Mouse (Mus musculus): Measurements from ENCODE around the gene Nbea. TPM values are rescaled to one million over a fixed set of nuclear protein-coding genes. Genes with fewer than 3 reads are reported as not detected.
A peak's percentile ranks its signal among the peaks of the same experiment; 100 is the strongest.

Nbea gene
- polyA plus RNA-seq (2012; rRNA removed): 7.7 and 8.2 TPM in 2 replicates

DNA sequence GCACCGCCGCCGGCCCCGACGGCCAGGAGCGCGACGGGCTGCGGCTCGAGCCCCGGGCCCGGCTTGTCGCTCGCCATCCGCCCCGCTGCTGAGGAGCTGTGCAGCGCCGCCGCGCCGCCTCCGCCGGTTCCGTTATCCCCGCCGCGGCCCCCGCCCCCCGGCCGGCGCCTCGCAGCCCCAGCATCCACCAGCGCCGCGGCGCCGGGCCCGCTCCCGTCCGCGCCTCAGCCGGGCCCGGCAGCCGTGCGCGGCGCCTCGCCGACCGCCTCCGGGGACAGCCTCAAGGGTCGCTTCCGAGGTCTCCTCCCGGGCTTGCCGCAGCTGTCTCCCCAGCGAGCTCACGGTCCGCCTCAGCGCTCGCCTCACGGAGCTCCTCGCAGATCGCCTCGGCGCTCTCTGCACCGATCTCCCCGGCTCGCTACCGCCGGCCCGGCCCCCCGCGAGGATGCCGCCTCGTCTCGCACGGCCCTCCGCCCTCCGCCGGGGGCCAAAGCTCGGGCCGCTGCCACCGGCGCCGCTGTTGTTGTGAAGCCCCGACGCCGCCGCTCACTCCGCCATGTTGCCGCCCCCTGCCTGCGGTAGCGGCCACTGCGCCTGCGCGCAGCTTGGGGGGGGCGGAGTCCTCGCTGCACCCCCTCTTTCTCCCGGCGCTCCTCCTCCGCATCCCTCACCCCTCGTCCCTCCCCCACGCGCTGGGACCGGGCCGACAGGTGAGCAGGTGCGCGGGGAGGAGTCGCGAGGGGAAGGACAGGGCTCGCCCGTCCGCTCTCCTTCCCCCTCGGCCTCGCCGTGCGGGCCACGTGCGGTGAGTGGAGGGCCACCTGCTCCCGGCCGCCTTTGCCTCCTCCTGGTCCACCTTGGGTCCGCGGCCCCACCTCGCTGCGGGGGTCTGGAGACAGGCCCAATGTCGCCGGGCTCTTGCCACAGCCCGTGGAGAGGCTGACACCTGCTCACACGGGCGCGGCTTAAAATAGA is at the start of gene Nbea:
TSS of gene Nbea (minus strand) at position 543 of the 975 bp plus-strand sequence.
- Histone ChIP-seq H3K4me1 (ENCODE audit: control insufficient read depth, insufficient read depth, low read length) (peaks cover 4% of the 10 kb centered on the region; the same call in 1 of the 2 replicates), H3K36me3 (ENCODE audit: control insufficient read depth, insufficient read depth, low read length) (no peaks in the 10 kb centered on the region), H3K27me3 (replicated peaks; ENCODE audit: control insufficient read depth, insufficient read depth, low read length) (no peaks in the 10 kb centered on the region), H3K27ac (ENCODE audit: insufficient read depth, low read depth, low read length) (peak within 1 kb of the TSS; percentile 22; the same call in 1 of the 2 replicates), H3K4me3 (ENCODE audit: insufficient read depth, low read depth, low read length) (peak within 1 kb of the TSS; percentile 97)
- peak; percentile 88 for DNase-seq
- WGBS: 2% methylated on average over 129 of the region's 131 CpGs
- TF ChIP-seq POLR2A (IDR thresholded peaks at IDR 0.05; ENCODE audit: low read depth, low read length) (no peak), CTCF (conservative IDR thresholded peaks at IDR 0.05; ENCODE audit: insufficient read depth, insufficient read length, low read depth, low read length) (0 out of 2 replicates have a peak, but pooled peaks have one; percentile 3)

DNA sequence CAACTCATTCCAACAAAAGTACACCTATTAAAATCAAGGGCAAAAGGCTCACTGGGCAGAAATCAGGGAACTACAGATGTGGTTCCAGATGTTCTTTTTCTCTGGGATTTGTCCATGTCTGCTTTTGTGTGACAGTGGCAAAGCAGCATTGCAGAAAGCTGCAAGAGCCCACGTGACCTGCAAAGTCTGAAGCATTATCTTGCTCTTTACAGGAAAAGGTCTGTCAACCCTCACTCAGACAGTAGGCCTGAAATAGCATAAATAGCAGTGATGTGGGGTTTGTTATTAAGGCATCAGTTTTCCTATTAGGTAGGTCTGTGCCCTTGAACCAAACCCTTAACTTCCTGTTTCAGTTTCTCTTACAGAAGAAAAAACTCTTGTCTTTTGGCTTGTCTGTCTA is 45.8 kb upstream of the Nbea start:
- WGBS: 41% methylated on average over 1 of the region's 1 CpGs

DNA sequence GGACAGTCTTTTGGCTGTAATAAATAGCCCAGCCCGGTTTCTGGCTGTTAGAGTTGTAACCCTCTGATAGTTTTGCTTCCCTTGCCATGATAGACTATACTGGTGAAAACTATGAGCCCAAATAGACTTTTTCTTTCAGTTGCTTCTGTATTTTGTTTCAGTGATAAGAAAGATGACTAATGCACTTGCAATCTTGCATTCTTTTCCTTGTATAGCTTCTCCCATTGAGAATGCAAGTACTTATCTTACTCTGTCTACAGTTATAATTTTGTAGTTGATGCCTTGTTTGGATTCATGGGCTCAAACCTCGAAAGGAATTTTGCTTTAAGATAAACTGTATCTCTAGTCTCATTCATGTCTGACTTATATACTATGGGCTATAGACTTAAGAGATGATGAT is 32.5 kb upstream of the Nbea start:
- DNase-seq: no peak
- TF ChIP-seq POLR2A (IDR thresholded peaks at IDR 0.05; ENCODE audit: low read depth, low read length) (no peak), CTCF (conservative IDR thresholded peaks at IDR 0.05; ENCODE audit: insufficient read depth, insufficient read length, low read depth, low read length) (no peak)
- H3K4me1 ChIP-seq (ENCODE audit: control insufficient read depth, insufficient read depth, low read length): no peaks in the 10 kb centered on the region
- H3K27ac ChIP-seq (ENCODE audit: insufficient read depth, low read depth, low read length): no peak overlapping the region
- no peaks in the 10 kb centered on the region for H3K27me3 ChIP-seq (replicated peaks; ENCODE audit: control insufficient read depth, insufficient read depth, low read length)
- H3K36me3 ChIP-seq (ENCODE audit: control insufficient read depth, insufficient read depth, low read length): no peaks in the 10 kb centered on the region
- 71% methylated on average over 2 of the region's 2 CpGs for WGBS
- no peak overlapping the region for H3K4me3 ChIP-seq (ENCODE audit: insufficient read depth, low read depth, low read length)

More for the DNA sequence above, 45.8 kb upstream of the Nbea start:
- no peaks in the 10 kb centered on the region for H3K4me1 ChIP-seq (ENCODE audit: control insufficient read depth, insufficient read depth, low read length)
- no peaks in the 10 kb centered on the region for H3K27me3 ChIP-seq (replicated peaks; ENCODE audit: control insufficient read depth, insufficient read depth, low read length)
- no peak overlapping the region for H3K27ac ChIP-seq (ENCODE audit: insufficient read depth, low read depth, low read length)
- no peak for TF ChIP-seq POLR2A (IDR thresholded peaks at IDR 0.05; ENCODE audit: low read depth, low read length)
- no peak for TF ChIP-seq CTCF (conservative IDR thresholded peaks at IDR 0.05; ENCODE audit: insufficient read depth, insufficient read length, low read depth, low read length)
- no peaks in the 10 kb centered on the region for H3K36me3 ChIP-seq (ENCODE audit: control insufficient read depth, insufficient read depth, low read length)
- no peak for DNase-seq
- no peak overlapping the region for H3K4me3 ChIP-seq (ENCODE audit: insufficient read depth, low read depth, low read length)

DNA sequence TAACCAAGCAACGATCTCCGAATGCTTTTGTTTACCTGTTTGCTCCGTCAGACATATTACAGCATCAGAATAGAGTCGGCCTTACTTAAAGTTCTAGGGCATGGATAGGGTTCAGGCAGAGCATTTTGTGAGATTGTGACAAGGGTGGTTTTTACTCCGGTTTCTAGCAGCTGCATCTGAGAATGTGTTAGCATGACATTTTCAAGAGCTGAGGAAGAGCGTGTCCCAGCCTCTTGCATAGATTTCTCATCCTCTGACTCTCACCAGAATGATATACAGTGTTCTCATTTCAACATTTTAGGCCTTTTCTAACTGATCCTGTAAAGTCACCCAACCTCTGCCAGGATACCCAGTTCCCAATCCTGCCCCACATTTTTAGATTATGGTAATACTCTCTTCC is 20.5 kb upstream of the Nbea start:
- TF ChIP-seq POLR2A (IDR thresholded peaks at IDR 0.05; ENCODE audit: low read depth, low read length): no peak
- no peak for TF ChIP-seq CTCF (conservative IDR thresholded peaks at IDR 0.05; ENCODE audit: insufficient read depth, insufficient read length, low read depth, low read length)
- 83% methylated on average over 6 of the region's 6 CpGs for WGBS
- H3K4me3 ChIP-seq (ENCODE audit: insufficient read depth, low read depth, low read length): no peak overlapping the region
- H3K27ac ChIP-seq (ENCODE audit: insufficient read depth, low read depth, low read length): no peak overlapping the region
- H3K27me3 ChIP-seq (replicated peaks; ENCODE audit: control insufficient read depth, insufficient read depth, low read length): no peaks in the 10 kb centered on the region
- H3K36me3 ChIP-seq (ENCODE audit: control insufficient read depth, insufficient read depth, low read length): no peaks in the 10 kb centered on the region
- no peaks in the 10 kb centered on the region for H3K4me1 ChIP-seq (ENCODE audit: control insufficient read depth, insufficient read depth, low read length)
- DNase-seq: no peak

DNA sequence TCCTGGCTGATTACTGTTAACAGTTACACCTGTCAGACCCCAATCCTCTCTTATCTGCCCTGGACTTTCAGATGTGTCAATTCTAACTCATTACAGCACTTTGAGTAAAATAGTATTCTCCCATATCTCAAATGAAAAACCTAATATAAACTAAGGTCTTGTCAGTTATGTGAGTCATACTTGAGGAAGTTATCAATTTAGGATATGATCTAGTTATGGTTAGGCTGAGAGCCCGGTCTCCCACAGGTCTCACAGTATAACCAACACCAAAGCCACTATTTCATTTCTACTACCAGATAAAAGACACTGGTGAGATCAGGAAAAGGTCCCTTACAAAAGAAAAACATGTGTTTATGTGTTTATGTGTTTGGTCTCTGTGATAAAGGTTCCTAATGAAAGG is 4.7 kb upstream of the Nbea start:
- H3K36me3 ChIP-seq (ENCODE audit: control insufficient read depth, insufficient read depth, low read length): no peaks in the 10 kb centered on the region
- no peak overlapping the region for H3K4me3 ChIP-seq (ENCODE audit: insufficient read depth, low read depth, low read length)
- DNase-seq: no peak
- no peaks in the 10 kb centered on the region for H3K27me3 ChIP-seq (replicated peaks; ENCODE audit: control insufficient read depth, insufficient read depth, low read length)
- no peaks in the 10 kb centered on the region for H3K4me1 ChIP-seq (ENCODE audit: control insufficient read depth, insufficient read depth, low read length)
- WGBS: 82% methylated on average over 1 of the region's 1 CpGs
- no peak overlapping the region for H3K27ac ChIP-seq (ENCODE audit: insufficient read depth, low read depth, low read length)
- no peak for TF ChIP-seq POLR2A (IDR thresholded peaks at IDR 0.05; ENCODE audit: low read depth, low read length)
- TF ChIP-seq CTCF (conservative IDR thresholded peaks at IDR 0.05; ENCODE audit: insufficient read depth, insufficient read length, low read depth, low read length): no peak

DNA sequence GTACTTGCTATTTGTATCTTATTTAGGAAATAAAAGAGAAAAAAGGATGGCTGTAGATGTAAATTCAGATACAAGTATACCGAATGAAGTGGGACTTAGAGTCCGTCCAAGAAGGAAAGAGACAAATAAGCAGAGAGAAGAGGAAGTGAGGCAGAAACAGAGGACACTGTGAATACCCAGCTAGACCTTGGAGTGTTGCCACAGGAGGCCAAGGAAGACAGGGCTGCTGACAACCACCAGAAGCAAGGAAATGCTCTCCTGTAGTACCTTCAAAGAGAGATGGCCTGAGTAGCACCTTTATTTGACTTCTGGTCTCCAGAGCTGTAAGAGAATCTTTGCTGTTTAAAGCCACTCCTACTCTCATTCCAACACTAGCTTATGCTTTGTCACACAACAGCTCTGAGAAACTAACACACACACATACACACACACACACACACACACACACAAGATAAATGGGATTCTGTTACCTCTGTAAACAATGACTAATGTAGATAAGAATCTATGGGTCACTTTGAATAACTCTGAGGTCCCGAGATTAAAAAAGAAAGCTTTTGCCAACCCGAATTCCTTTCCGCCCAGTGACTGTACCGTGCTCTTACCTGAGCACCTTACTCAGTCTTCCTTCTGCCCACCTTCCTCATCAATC is 3.8 kb upstream of the Nbea start:
- H3K4me3 ChIP-seq (ENCODE audit: insufficient read depth, low read depth, low read length): no peak overlapping the region
- no peaks in the 10 kb centered on the region for H3K36me3 ChIP-seq (ENCODE audit: control insufficient read depth, insufficient read depth, low read length)
- H3K4me1 ChIP-seq (ENCODE audit: control insufficient read depth, insufficient read depth, low read length): peaks cover under 1% of the 10 kb centered on the region; the same call in 1 of the 2 replicates
- DNase-seq: peak; percentile 16
- H3K27ac ChIP-seq (ENCODE audit: insufficient read depth, low read depth, low read length): no peak overlapping the region
- H3K27me3 ChIP-seq (replicated peaks; ENCODE audit: control insufficient read depth, insufficient read depth, low read length): no peaks in the 10 kb centered on the region
- 51% methylated on average over 6 of the region's 6 CpGs for WGBS
- TF ChIP-seq CTCF (conservative IDR thresholded peaks at IDR 0.05; ENCODE audit: insufficient read depth, insufficient read length, low read depth, low read length): no peak
